Mouse (Mus musculus): Measurements from ENCODE around the gene Ctps. TPM values are rescaled to one million over a fixed set of nuclear protein-coding genes. Genes with fewer than 3 reads are reported as not detected.

Gene Ctps
- polyA plus RNA-seq, 1 experiment: 130 TPM

- no peak for TF ChIP-seq CTCF (IDR thresholded peaks at IDR 0.05; ENCODE audit: low read depth, low read length)
- Histone ChIP-seq H3K9ac (ENCODE audit: low read depth, poor library complexity, severe bottlenecking) (no peak overlapping the region), H3K27ac (ENCODE audit: insufficient read depth, low read length) (no peak overlapping the region), H3K4me1 (ENCODE audit: control insufficient read depth, insufficient read depth, low read length) (no peaks in the 10 kb centered on the region), H3K27me3 (ENCODE audit: control insufficient read depth, insufficient read depth, low read length, poor library complexity, severe bottlenecking) (no peaks in the 10 kb centered on the region), H3K36me3 (ENCODE audit: control insufficient read depth, insufficient read depth, low read length, poor library complexity, severe bottlenecking) (no peaks in the 10 kb centered on the region), H3K4me3 (ENCODE audit: low read depth, low read length) (no peak overlapping the region), H3K9me3 (replicated peaks; ENCODE audit: control insufficient read depth, insufficient read depth, low read length, poor library complexity, severe bottlenecking) (no peaks in the 10 kb centered on the region)
These were observed 20.9 kb upstream of the Ctps start for GRCm38 (mm10) chr4:120590973-120591372.

DNA sequence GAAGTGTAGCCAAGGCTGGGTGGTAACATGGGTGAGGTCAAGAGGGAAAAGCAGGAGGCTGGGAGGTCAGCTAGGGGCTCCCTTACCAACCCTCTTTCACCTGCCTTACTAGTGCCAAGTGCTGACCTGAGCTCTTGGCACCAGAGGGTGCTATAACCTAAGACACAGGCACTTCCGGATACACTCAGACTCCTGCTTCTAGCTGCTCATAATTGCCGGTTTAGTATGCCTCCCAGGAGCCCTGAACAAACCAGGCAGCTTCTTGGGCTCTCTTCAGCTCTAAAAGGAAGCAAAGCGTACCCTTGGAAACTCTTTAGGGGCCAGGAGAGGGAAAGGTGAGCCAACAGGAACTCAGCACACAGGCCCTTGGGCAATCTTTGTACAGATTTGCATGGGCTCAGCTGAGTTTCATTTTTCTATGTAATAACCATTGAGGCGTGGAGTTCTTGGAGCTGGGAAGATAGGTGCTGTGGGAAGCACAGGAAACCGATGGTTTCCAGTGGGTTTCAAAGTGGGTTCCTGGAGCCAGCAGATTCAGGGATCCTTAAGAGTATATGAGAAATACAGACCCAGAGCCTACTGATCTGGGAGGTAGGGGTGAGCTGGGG lies 19.8 kb upstream of the Ctps start:
- no peak overlapping the region for H3K27ac ChIP-seq (ENCODE audit: insufficient read depth, low read length)
- TF ChIP-seq POLR2A (IDR thresholded peaks at IDR 0.05; ENCODE audit: insufficient read depth, low read length) (no peak), EP300 (IDR thresholded peaks at IDR 0.05; ENCODE audit: insufficient read depth, low read depth, low read length) (no peak), CTCF (IDR thresholded peaks at IDR 0.05; ENCODE audit: low read depth, low read length) (peak; percentile 88)
- no peak overlapping the region for H3K4me3 ChIP-seq (ENCODE audit: low read depth, low read length)
- no peaks in the 10 kb centered on the region for H3K36me3 ChIP-seq (ENCODE audit: control insufficient read depth, insufficient read depth, low read length, poor library complexity, severe bottlenecking)
- no peak overlapping the region for H3K9ac ChIP-seq (ENCODE audit: low read depth, poor library complexity, severe bottlenecking)
- H3K27me3 ChIP-seq (ENCODE audit: control insufficient read depth, insufficient read depth, low read length, poor library complexity, severe bottlenecking): no peaks in the 10 kb centered on the region
- H3K4me1 ChIP-seq (ENCODE audit: control insufficient read depth, insufficient read depth, low read length): no peaks in the 10 kb centered on the region
- H3K9me3 ChIP-seq (replicated peaks; ENCODE audit: control insufficient read depth, insufficient read depth, low read length, poor library complexity, severe bottlenecking): no peaks in the 10 kb centered on the region

GRCm38 (mm10) chr4:120589070-120589469 lies 19.0 kb upstream of the Ctps start:
- H3K36me3 ChIP-seq (ENCODE audit: control insufficient read depth, insufficient read depth, low read length, poor library complexity, severe bottlenecking): no peaks in the 10 kb centered on the region
- no peak overlapping the region for H3K9ac ChIP-seq (ENCODE audit: low read depth, poor library complexity, severe bottlenecking)
- H3K27me3 ChIP-seq (ENCODE audit: control insufficient read depth, insufficient read depth, low read length, poor library complexity, severe bottlenecking): no peaks in the 10 kb centered on the region
- H3K9me3 ChIP-seq (replicated peaks; ENCODE audit: control insufficient read depth, insufficient read depth, low read length, poor library complexity, severe bottlenecking): no peaks in the 10 kb centered on the region
- no peaks in the 10 kb centered on the region for H3K4me1 ChIP-seq (ENCODE audit: control insufficient read depth, insufficient read depth, low read length)
- TF ChIP-seq EP300 (IDR thresholded peaks at IDR 0.05; ENCODE audit: insufficient read depth, low read depth, low read length) (no peak), POLR2A (IDR thresholded peaks at IDR 0.05; ENCODE audit: insufficient read depth, low read length) (no peak), CTCF (IDR thresholded peaks at IDR 0.05; ENCODE audit: low read depth, low read length) (no peak)
- H3K4me3 ChIP-seq (ENCODE audit: low read depth, low read length): no peak overlapping the region
- no peak overlapping the region for H3K27ac ChIP-seq (ENCODE audit: insufficient read depth, low read length)

DNA sequence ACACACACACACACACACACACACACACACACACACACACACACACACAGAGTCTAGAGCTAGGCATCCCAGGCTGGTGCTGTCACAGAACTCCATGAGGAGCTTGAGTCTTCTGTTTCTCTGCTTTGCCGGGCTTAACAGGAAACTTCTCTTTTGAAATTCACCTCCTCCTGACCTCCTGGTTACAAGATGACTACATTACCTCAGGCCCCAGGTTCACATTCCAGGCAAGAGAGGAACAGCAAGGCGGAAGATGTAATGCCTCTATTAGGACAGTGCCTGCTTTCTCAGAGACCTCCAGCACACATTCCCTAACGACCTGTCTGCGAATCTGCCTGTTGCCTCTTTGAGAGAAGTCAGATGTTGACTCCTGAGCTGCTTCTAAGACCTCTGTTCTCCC lies 18.4 kb upstream of the Ctps start, which contains the start of gene Gm8439:
TSS of gene Gm8439 (plus strand) at position 301 of the 400 bp plus-strand sequence.
- no peak within 1 kb of the TSS for H3K4me3 ChIP-seq (ENCODE audit: low read depth, low read length)
- no peak within 1 kb of the TSS for H3K9ac ChIP-seq (ENCODE audit: low read depth, poor library complexity, severe bottlenecking)
- no peak for TF ChIP-seq CTCF (IDR thresholded peaks at IDR 0.05; ENCODE audit: low read depth, low read length)
- TF ChIP-seq EP300 (IDR thresholded peaks at IDR 0.05; ENCODE audit: insufficient read depth, low read depth, low read length): no peak
- no peak for TF ChIP-seq POLR2A (IDR thresholded peaks at IDR 0.05; ENCODE audit: insufficient read depth, low read length)
- H3K36me3 ChIP-seq (ENCODE audit: control insufficient read depth, insufficient read depth, low read length, poor library complexity, severe bottlenecking): no peaks in the 10 kb centered on the region
- H3K9me3 ChIP-seq (replicated peaks; ENCODE audit: control insufficient read depth, insufficient read depth, low read length, poor library complexity, severe bottlenecking): no peaks in the 10 kb centered on the region
- no peak within 1 kb of the TSS for H3K27ac ChIP-seq (ENCODE audit: insufficient read depth, low read length)
- H3K4me1 ChIP-seq (ENCODE audit: control insufficient read depth, insufficient read depth, low read length): no peaks in the 10 kb centered on the region
- no peaks in the 10 kb centered on the region for H3K27me3 ChIP-seq (ENCODE audit: control insufficient read depth, insufficient read depth, low read length, poor library complexity, severe bottlenecking)

DNA sequence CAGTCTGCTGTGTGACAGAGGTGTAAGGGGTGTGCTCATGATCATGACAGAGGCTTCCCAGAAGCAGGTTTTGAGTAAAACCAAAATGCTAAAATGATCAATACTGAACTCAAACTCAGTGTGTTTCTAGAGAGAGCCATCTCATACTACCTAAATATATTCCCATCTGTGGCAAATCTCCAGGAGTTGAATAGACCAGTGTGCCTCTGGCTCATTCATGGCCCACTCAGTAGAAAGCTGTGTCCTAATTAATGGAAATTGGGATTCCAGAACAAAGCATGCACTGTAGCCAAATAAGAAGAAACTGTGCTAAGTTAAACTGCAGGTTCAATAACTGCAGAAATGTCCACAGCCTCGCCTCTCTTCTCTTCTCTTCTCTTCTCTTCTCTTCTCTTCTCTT lies 16.9 kb upstream of the Ctps start:
- Histone ChIP-seq H3K9me3 (replicated peaks; ENCODE audit: control insufficient read depth, insufficient read depth, low read length, poor library complexity, severe bottlenecking) (no peaks in the 10 kb centered on the region), H3K4me3 (ENCODE audit: low read depth, low read length) (no peak overlapping the region), H3K27ac (ENCODE audit: insufficient read depth, low read length) (no peak overlapping the region), H3K36me3 (ENCODE audit: control insufficient read depth, insufficient read depth, low read length, poor library complexity, severe bottlenecking) (no peaks in the 10 kb centered on the region), H3K4me1 (ENCODE audit: control insufficient read depth, insufficient read depth, low read length) (no peaks in the 10 kb centered on the region), H3K9ac (ENCODE audit: low read depth, poor library complexity, severe bottlenecking) (no peak overlapping the region), H3K27me3 (ENCODE audit: control insufficient read depth, insufficient read depth, low read length, poor library complexity, severe bottlenecking) (no peaks in the 10 kb centered on the region)
- no peak for TF ChIP-seq POLR2A (IDR thresholded peaks at IDR 0.05; ENCODE audit: insufficient read depth, low read length)
- no peak for TF ChIP-seq CTCF (IDR thresholded peaks at IDR 0.05; ENCODE audit: low read depth, low read length)
- TF ChIP-seq EP300 (IDR thresholded peaks at IDR 0.05; ENCODE audit: insufficient read depth, low read depth, low read length): no peak

DNA sequence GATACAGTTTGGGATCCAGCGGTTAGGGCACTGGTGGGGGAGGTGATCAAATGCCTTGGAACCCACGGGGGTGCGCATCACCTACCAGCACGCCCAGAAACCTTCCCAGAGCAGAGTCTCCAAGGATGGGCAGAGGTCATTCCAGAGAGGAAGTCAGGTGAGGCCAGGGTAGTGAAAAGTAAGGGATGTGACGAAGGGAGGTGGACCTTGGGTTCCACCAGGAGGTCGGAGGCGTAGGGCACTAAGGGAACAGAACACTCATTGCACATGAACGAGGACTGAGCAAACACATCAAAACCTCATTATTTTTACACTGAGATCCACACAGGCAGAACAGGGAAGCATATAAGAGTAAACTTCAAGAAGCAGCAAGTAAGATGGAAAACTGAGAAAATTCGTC lies 11.6 kb upstream of the Ctps start:
- no peak overlapping the region for H3K27ac ChIP-seq (ENCODE audit: insufficient read depth, low read length)
- H3K27me3 ChIP-seq (ENCODE audit: control insufficient read depth, insufficient read depth, low read length, poor library complexity, severe bottlenecking): no peaks in the 10 kb centered on the region
- TF ChIP-seq POLR2A (IDR thresholded peaks at IDR 0.05; ENCODE audit: insufficient read depth, low read length): no peak
- TF ChIP-seq EP300 (IDR thresholded peaks at IDR 0.05; ENCODE audit: insufficient read depth, low read depth, low read length): no peak
- no peak for TF ChIP-seq CTCF (IDR thresholded peaks at IDR 0.05; ENCODE audit: low read depth, low read length)
- H3K9ac ChIP-seq (ENCODE audit: low read depth, poor library complexity, severe bottlenecking): no peak overlapping the region
- H3K4me1 ChIP-seq (ENCODE audit: control insufficient read depth, insufficient read depth, low read length): no peaks in the 10 kb centered on the region
- H3K9me3 ChIP-seq (replicated peaks; ENCODE audit: control insufficient read depth, insufficient read depth, low read length, poor library complexity, severe bottlenecking): no peaks in the 10 kb centered on the region
- H3K4me3 ChIP-seq (ENCODE audit: low read depth, low read length): no peak overlapping the region
- no peaks in the 10 kb centered on the region for H3K36me3 ChIP-seq (ENCODE audit: control insufficient read depth, insufficient read depth, low read length, poor library complexity, severe bottlenecking)

Data from ES-Bruce4 (cell line).